Mouse (Mus musculus) liver, postnatal 0 days (tissue): Measurements from ENCODE around the gene Dcst2. TPM values are rescaled to one million over a fixed set of nuclear protein-coding genes. Genes with fewer than 3 reads are reported as not detected.

ENCODE experiments used
- ATAC-seq: fragments of 200-750 bp; cut with Nextera tagmentation; 2 replicates; pipeline ENCODE4 v1.8.0; 2017; ENCODE audit warnings: mild to moderate bottlenecking, moderate library complexity
- DNase-seq: peaks from one replicate; pipeline ENCODE4 v3.0.0-alpha.2; 2016
- H3K27ac ChIP-seq: fragments of 300-500 bp; sonication (generic); 2 replicates; pipeline ENCODE4 v1.5.1; 2014; ENCODE audit warnings: antibody characterized with exemption, moderate library complexity, mild to moderate bottlenecking, low read depth
- H3K27me3 ChIP-seq: fragments of 300-500 bp; sonication (generic); 2 replicates; pipeline ENCODE4 v1.6.1; 2014; ENCODE audit warnings: low read length, control low read depth, mixed read lengths; ENCODE audit not compliant: insufficient read depth
- H3K36me3 ChIP-seq: fragments of 300-500 bp; sonication (generic); replicated peaks from 2 replicates; pipeline ENCODE4 v1.6.1; 2014; ENCODE audit warnings: mild to moderate bottlenecking, control low read depth, low read length, moderate library complexity, mixed read lengths; ENCODE audit not compliant: insufficient read depth
- H3K4me1 ChIP-seq: fragments of 300-500 bp; sonication (generic); 2 replicates; pipeline ENCODE4 v1.6.1; 2014; ENCODE audit warnings: antibody characterized with exemption, mild to moderate bottlenecking, control low read depth; ENCODE audit not compliant: insufficient read depth
- H3K4me2 ChIP-seq: fragments of 300-500 bp; sonication (generic); 2 replicates; pipeline ENCODE4 v1.6.1; 2014; ENCODE audit warnings: low read depth, mild to moderate bottlenecking, low read length, moderate library complexity, mixed read lengths
- H3K4me3 ChIP-seq: fragments of 300-500 bp; sonication (generic); 2 replicates; pipeline ENCODE4 v1.5.1; 2014; ENCODE audit warnings: low read depth, low read length
- H3K9ac ChIP-seq: fragments of 300-500 bp; sonication (generic); replicated peaks from 2 replicates; pipeline ENCODE4 v1.6.1; 2014; ENCODE audit warnings: mild to moderate bottlenecking, moderate library complexity
- H3K9me3 ChIP-seq: fragments of 300-500 bp; sonication (generic); 2 replicates; pipeline ENCODE4 v1.6.1; 2016; ENCODE audit warnings: mild to moderate bottlenecking, control low read depth, low read length, mixed read lengths
- CTCF ChIP-seq: sonication (generic); IDR thresholded peaks from 2 replicates; pipeline ENCODE4 v1.5.1; 2016; ENCODE audit warnings: antibody characterized with exemption, low read depth
- EP300 ChIP-seq: IDR thresholded peaks from 2 replicates; pipeline ENCODE4 v1.6.1; 2016; ENCODE audit warnings: antibody characterized with exemption, low read depth, mild to moderate bottlenecking
- WGBS: fragments of 180-500 bp; shearing (Covaris S2); extraction: QIAGEN DNeasy Blood & Tissue Kit; methylation state at CpG from one replicate; pipeline ENCODE4 v1.1.7; 2014; ENCODE audit not compliant: insufficient replicate concordance; 5-methylcytosine and 5-hydroxymethylcytosine counted together
- polyA plus RNA-seq: library from polyadenylated mRNA; unstranded; fragments of >200 nt; fragmentation: Nextera tagmentation; extraction: Ambion mirVana; gene quantifications from 2 replicates; pipeline ENCODE4 v1.2.1, GENCODE M21; 2015

The Dcst2 gene
- polyA plus RNA-seq, 1 experiment from 2014 or later: 0.05 TPM

DNA sequence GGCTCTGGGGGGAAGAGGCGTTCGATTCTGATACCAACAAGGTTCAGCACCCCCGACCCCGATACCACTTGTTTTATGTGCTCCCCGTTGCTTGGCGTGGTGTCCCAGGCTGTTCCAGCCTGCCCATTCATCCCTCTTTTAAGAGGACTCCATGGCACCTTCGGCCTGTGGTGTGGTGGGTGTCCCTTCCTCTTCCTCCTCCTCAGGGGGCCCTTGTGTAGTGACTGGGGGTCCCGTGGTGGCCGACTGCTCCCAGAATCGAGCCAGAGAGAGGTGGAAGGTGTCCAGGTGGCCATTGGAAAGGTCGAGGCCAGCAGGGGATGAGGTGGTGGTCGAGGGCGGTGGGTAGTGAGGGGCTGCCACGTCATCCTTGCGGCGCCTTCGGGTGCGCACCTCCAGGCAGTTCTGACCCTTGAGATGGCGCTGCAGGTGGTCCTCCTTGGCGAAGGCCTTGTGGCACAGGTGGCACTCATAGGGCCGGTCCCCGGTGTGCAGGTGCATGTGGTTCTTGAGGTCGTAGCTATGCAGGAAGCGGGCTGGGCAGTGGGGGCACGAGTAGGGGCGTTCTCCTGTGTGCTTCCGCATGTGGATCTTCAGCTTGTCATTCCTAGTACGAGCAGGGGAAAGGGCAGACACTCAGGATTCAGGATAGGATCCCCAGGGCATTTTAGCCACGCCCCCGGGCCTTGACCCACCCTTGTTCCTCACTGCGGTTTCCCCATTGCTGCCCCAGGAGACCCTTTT, 17.8 kb downstream of the Dcst2 start:
- Histone ChIP-seq H3K4me2 (no peak overlapping the region), H3K36me3 (peaks cover 18% of the 10 kb centered on the region), H3K27ac (no peak overlapping the region), H3K9me3 (no peaks in the 10 kb centered on the region), H3K27me3 (no peaks in the 10 kb centered on the region), H3K4me3 (no peak overlapping the region), H3K4me1 (peaks cover 10% of the 10 kb centered on the region), H3K9ac (no peak overlapping the region)
- no peak for TF ChIP-seq CTCF
- no peak for TF ChIP-seq EP300
- ATAC-seq (no peak), DNase-seq (no peak)
- 73% methylated on average over 31 of the region's 31 CpGs for WGBS

DNA sequence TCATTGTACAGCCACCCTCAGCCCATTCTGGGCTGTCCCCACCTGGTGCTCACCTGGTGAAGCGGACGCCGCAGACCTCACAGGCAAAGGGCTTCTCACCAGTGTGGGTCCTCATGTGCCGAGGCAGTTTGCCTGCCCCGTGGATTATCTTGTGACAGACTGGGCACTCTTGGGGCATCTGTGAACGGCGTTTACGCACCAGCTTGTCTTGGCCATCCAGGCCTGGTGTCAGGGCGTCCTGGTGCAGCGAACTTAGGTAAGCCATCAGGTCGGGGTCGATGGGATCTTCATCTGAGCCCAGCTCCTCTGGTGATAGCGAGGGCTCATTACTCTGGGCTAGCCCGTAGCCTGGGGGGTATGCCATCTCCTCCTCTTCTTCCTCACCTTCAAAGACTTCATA, 18.5 kb downstream of the Dcst2 start:
- H3K9ac ChIP-seq: no peak overlapping the region
- no peak overlapping the region for H3K27ac ChIP-seq
- ATAC-seq (no peak), DNase-seq (no peak)
- peaks cover 20% of the 10 kb centered on the region for H3K36me3 ChIP-seq
- 86% methylated on average over 14 of the region's 14 CpGs for WGBS
- H3K27me3 ChIP-seq: no peaks in the 10 kb centered on the region
- TF ChIP-seq EP300: no peak
- no peak for TF ChIP-seq CTCF
- no peak overlapping the region for H3K4me3 ChIP-seq
- H3K9me3 ChIP-seq: no peaks in the 10 kb centered on the region
- H3K4me2 ChIP-seq: no peak overlapping the region
- peaks cover 13% of the 10 kb centered on the region for H3K4me1 ChIP-seq

DNA sequence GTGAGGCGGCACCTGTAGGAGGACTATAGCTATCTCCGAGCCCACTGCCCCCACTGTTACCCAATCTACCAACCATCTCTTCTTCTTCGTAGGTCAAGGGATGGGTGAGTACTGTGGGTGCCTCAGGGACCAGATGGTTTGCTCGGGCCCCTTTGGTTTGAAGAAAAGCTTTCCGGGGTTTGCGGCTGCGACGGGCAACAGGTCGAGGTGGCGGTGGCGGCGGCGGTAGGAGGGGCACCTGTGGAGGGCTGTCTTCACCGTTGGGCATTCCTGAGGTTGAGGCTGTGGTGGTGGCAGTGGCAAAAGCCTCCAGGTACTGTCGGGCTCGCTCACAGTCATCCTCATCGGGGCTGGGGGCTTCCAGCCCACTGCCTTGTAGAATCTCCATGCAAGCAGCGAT, 18.9 kb downstream of the Dcst2 start:
- Histone ChIP-seq H3K4me3 (no peak overlapping the region), H3K9me3 (no peaks in the 10 kb centered on the region), H3K4me1 (peaks cover 16% of the 10 kb centered on the region), H3K4me2 (no peak overlapping the region), H3K9ac (no peak overlapping the region), H3K36me3 (peaks cover 23% of the 10 kb centered on the region), H3K27ac (no peak overlapping the region), H3K27me3 (no peaks in the 10 kb centered on the region)
- TF ChIP-seq EP300 (no peak), CTCF (no peak)
- no peak for ATAC-seq
- WGBS: 89% methylated on average over 18 of the region's 18 CpGs
- no peak for DNase-seq

DNA sequence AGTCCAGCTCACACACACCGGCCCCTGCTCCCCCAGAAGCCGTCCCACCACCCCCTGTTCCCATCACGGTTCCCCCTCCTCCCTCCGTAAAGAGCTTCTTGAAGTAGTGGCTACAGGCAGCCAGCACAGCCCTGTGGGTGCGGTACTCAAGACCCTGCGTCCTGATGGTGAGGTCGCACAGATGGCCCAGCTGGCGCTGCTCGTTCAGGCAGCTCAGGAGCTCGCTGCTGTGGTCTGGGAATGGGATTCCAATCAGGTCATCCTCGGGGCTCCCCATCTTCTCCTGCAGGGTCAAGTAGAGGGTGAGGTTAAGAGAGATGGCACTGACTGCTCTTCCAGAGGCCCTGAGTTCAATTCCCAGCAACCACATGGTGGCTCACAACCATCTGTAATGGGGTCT, 19.5 kb downstream of the Dcst2 start:
- TF ChIP-seq EP300 (no peak), CTCF (no peak)
- Histone ChIP-seq H3K4me2 (no peak overlapping the region), H3K4me3 (no peak overlapping the region), H3K9me3 (no peaks in the 10 kb centered on the region), H3K27ac (no peak overlapping the region), H3K27me3 (no peaks in the 10 kb centered on the region), H3K9ac (no peak overlapping the region), H3K4me1 (peaks cover 16% of the 10 kb centered on the region), H3K36me3 (peaks cover 23% of the 10 kb centered on the region)
- WGBS: 83% methylated on average over 11 of the region's 11 CpGs
- ATAC-seq (no peak), DNase-seq (no peak)

DNA sequence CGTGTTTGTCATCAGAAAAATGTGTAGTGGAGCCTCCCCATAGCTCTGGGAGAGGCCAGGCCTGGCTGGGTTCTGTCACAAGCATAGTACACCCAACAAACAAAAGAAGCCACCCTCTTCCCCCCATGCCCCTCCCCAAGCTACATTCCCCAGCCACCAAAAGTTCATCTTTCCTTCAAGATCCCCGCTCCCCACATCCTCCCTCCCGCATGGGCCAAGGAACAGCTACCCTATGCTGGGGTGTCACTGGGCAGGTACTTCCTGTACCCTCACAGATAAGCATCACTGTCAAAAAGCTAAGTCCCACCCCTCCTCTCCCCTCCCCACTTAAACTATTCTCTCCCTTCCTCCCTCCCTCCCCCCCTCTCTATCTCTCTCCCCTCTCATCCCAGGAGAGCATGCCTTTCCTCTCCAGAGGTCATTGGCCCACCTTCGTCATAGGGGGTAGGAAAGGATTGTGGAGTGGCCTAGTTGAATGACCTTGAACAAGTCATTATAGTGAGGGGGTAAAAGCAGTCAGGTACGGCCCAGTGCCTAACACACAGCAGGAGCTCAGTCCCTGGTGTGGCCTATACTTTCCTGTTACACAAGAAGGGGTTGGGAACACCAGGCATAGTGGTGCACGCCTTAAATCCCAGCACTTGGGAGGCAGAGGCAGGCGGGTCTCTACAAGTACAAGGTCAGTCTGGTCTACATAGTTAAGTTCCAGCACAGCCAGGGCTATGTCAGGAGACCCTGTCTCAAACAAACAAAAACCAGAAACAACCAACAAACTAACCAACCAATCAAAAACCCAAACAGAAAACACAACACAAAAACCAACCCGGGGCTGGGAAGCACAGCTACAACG, 20.5 kb downstream of the Dcst2 start:
- Histone ChIP-seq H3K9ac (no peak overlapping the region), H3K4me2 (no peak overlapping the region), H3K4me1 (peaks cover 19% of the 10 kb centered on the region), H3K36me3 (peaks cover 20% of the 10 kb centered on the region), H3K27me3 (no peaks in the 10 kb centered on the region), H3K4me3 (no peak overlapping the region), H3K27ac (no peak overlapping the region), H3K9me3 (no peaks in the 10 kb centered on the region)
- TF ChIP-seq EP300: no peak
- no peak for DNase-seq
- 72% methylated on average over 9 of the region's 9 CpGs for WGBS
- ATAC-seq: no peak

DNA sequence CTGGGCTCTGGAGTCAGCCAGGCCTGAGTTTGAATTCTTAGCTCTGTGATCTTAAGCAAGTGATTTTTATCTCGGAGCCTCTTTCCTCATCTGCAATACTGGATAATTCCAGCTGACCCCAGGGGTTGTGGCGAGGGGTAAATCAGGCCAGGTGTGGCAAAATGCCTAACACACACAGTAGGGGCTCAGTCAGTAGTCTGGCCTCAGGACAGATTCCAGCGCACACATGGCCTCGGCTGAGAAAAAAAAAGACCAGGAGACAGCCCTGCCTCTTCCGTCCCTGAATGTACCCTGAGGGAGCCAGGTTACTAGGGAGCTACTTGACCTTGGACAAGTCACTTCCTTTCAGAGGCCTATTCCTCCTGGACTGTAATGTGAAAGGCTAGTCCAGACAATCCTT, 21.2 kb downstream of the Dcst2 start:
- TF ChIP-seq CTCF: no peak
- no peak for TF ChIP-seq EP300
- DNase-seq (no peak), ATAC-seq (no peak)
- Histone ChIP-seq H3K9me3 (no peaks in the 10 kb centered on the region), H3K36me3 (peaks cover 18% of the 10 kb centered on the region), H3K4me2 (no peak overlapping the region), H3K27me3 (no peaks in the 10 kb centered on the region), H3K9ac (no peak overlapping the region), H3K4me1 (peaks cover 21% of the 10 kb centered on the region), H3K4me3 (no peak overlapping the region), H3K27ac (no peak overlapping the region)
- WGBS: 78% methylated on average over 5 of the region's 5 CpGs
